Mouse (Mus musculus) stomach, embryonic 15.5 days (tissue): ENCODE measurements around the gene Gm13287. TPM values are rescaled to one million over a fixed set of nuclear protein-coding genes. Genes with fewer than 3 reads are reported as not detected.
"Not testable (repeated sequence)": the region's sequence is repeated elsewhere in the genome, so short reads cannot be mapped to it uniquely, and the experiment has no call there.

ENCODE experiments used
- ATAC-seq: fragments of 200-750 bp; cut with Nextera tagmentation; 2 replicates; pipeline ENCODE4 v1.8.0; 2017; ENCODE audit warnings: low read depth, moderate number of reproducible peaks, moderate TSS enrichment; ENCODE audit not compliant: insufficient read depth, low FRiP score
- H3K27ac ChIP-seq: fragments of 300-500 bp; sonication (generic); 2 replicates; pipeline ENCODE4 v1.5.1; 2015; ENCODE audit warnings: mild to moderate bottlenecking, inconsistent platforms
- H3K27me3 ChIP-seq: fragments of 300-500 bp; sonication (generic); replicated peaks from 2 replicates; pipeline ENCODE4 v1.6.1; 2015; ENCODE audit warnings: inconsistent platforms
- H3K36me3 ChIP-seq: fragments of 300-500 bp; sonication (generic); 2 replicates; pipeline ENCODE4 v1.6.1; 2015; ENCODE audit warnings: inconsistent platforms
- H3K4me1 ChIP-seq: fragments of 300-500 bp; sonication (generic); 2 replicates; pipeline ENCODE4 v1.6.1; 2015; ENCODE audit warnings: inconsistent platforms
- H3K4me2 ChIP-seq: fragments of 300-500 bp; sonication (generic); 2 replicates; pipeline ENCODE4 v1.6.1; 2015; ENCODE audit warnings: mild to moderate bottlenecking, inconsistent platforms
- H3K4me3 ChIP-seq: fragments of 300-500 bp; sonication (generic); replicated peaks from 2 replicates; pipeline ENCODE4 v1.5.1; 2015; ENCODE audit warnings: inconsistent platforms
- H3K9ac ChIP-seq: fragments of 300-500 bp; sonication (generic); 2 replicates; pipeline ENCODE4 v1.6.1; 2015; ENCODE audit warnings: inconsistent platforms
- H3K9me3 ChIP-seq: fragments of 300-500 bp; sonication (generic); 2 replicates; pipeline ENCODE4 v1.6.1; 2016; ENCODE audit warnings: inconsistent platforms
- WGBS: fragments of 180-500 bp; shearing (Covaris S2); methylation state at CpG from one replicate; pipeline ENCODE4 v1.1.7; 2015; 5-methylcytosine and 5-hydroxymethylcytosine counted together
- polyA plus RNA-seq: library from polyadenylated mRNA; unstranded; fragments of >200 nt; fragmentation: Nextera tagmentation; extraction: Ambion mirVana; gene quantifications from 2 replicates; pipeline ENCODE4 v1.2.1, GENCODE M21; 2015

Gene Gm13287
- polyA plus RNA-seq, 1 experiment from 2014 or later, result 0.41 TPM

DNA sequence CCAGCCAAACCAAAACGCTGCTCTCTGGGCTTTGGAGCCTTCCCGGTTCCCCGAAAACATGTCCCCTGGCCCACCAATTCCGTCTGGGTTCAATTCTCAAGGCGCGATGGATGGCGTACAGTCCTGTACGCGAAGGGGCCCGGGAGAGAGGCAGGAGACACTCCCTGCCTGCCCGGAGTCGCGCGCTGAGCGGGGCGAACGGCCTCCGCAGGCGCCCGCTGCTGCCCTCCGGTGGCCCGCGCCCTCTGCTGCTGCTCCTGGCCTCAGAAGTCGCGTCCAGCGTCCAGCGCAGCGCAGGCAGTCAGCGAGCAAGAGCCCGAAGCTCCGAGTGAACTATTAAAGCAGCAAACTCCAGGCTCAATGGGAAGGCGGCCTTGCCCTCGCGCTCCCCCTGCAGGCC lies 2.7 kb downstream of the Gm13287 start:
- 0% methylated on average over 14 of the region's 34 CpGs for WGBS
- H3K27me3 ChIP-seq, H3K36me3 ChIP-seq, H3K9ac ChIP-seq, H3K4me1 ChIP-seq, ATAC-seq, H3K9me3 ChIP-seq, H3K27ac ChIP-seq, H3K4me2 ChIP-seq: not testable (repeated sequence)
- 0 out of 2 replicates have a peak overlapping the region, but pooled peaks have one; percentile 23 for H3K4me3 ChIP-seq

DNA sequence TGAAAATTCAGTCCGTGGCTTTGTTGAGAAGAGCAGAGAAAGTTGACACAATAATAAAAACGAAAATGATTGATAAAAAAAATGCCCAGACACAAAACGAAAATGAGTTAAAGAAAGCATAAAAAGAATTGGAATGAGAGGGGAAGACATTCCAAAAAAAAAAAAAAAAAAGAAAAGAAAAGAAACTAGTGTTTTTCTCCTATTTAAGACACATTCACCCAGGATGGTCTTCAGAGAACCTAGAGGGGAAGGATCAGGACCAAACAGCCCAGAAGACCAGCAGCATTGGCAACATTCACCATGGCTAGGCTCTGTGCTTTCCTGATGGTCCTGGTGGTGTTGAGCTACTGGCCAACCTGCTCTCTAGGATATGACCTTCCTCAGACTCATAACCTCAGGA lies 12.9 kb downstream of the Gm13287 start, which contains the start of gene Ifna7:
Ifna7 (plus strand) TSS at position 301 of the 400 bp plus-strand sequence.
- ATAC-seq, result no peak
- Histone ChIP-seq H3K9me3 (no peaks in the 10 kb centered on the region), H3K4me1 (no peaks in the 10 kb centered on the region), H3K4me3 (no peak within 1 kb of the TSS), H3K4me2 (no peak within 1 kb of the TSS), H3K9ac (no peak within 1 kb of the TSS), H3K36me3 (no peaks in the 10 kb centered on the region), H3K27me3 (no peaks in the 10 kb centered on the region), H3K27ac (no peak within 1 kb of the TSS)
- WGBS, result 55% methylated on average over 3 of the region's 3 CpGs

DNA sequence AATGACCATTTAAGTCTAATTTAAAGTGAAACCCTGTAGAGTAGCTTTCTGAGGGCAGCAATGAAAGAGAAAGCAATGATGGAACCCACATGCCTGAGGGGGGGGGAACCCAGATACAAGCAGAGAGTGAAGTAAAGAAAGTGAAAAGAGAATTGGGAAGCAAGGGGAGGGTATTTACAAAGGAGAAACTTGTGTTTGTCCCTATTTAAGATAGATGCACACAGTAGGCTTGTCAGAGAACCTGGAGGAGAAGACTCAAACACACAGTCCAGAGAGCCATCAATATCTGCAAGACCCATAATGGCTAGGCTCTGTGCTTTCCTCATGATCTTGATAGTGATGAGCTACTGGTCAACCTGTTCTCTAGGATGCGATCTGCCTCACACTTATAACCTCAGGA lies 16.6 kb downstream of the Gm13287 start, which contains the start of gene Ifna11:
Ifna11 (plus strand) TSS at position 301 of the 400 bp plus-strand sequence.
- no peak for ATAC-seq
- WGBS, result 85% methylated on average over 1 of the region's 1 CpGs
- Histone ChIP-seq H3K9ac (no peak within 1 kb of the TSS), H3K27me3 (no peaks in the 10 kb centered on the region), H3K4me2 (no peak within 1 kb of the TSS), H3K4me3 (no peak within 1 kb of the TSS), H3K36me3 (no peaks in the 10 kb centered on the region), H3K4me1 (no peaks in the 10 kb centered on the region), H3K9me3 (no peaks in the 10 kb centered on the region), H3K27ac (no peak within 1 kb of the TSS)

DNA sequence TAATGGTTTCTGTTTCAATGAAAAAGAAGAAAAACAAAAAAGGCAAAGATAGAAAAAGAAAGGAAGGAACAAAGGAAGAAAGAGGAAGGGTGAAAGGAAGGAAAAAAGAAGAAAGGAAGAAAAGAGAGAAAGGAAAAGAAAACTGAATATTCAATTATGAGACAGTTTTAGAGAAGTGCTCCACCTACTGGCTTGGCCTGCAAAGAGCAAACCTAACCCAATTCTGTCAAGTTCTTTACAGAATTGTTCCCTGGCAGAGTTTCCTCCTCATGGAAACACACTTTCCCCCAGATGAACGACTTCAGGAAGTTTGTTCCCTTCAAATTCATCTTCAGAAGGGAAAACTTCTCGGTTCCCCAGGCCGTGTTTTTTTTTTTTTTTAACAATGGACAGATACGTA lies 19.9 kb downstream of the Gm13287 start:
- Histone ChIP-seq H3K4me2 (no peak overlapping the region), H3K27me3 (no peaks in the 10 kb centered on the region), H3K36me3 (no peaks in the 10 kb centered on the region), H3K4me3 (no peak overlapping the region), H3K9me3 (no peaks in the 10 kb centered on the region), H3K9ac (no peak overlapping the region), H3K27ac (no peak overlapping the region), H3K4me1 (no peaks in the 10 kb centered on the region)
- 22% methylated on average over 4 of the region's 4 CpGs for WGBS
- no peak for ATAC-seq

DNA sequence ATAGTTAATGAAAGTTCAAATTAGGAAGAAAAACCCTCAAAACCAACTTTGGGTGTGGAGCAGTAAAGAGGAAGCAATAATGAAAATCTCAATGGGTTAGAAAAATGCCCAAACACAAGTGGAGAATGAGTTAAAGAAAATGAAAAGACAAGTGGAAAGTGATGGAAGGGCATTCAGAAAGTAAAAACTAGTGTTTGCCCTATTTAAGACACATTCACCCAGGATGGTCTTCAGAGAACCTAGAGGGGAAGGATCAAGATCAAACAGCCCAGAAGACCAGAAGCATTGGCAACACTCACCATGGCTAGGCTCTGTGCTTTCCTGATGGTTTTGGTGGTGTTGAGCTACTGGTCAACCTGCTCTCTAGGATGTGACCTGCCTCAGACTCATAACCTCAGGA lies 24.1 kb downstream of the Gm13287 start, which contains the start of gene Ifna6:
Ifna6 (plus strand) TSS at position 301 of the 400 bp plus-strand sequence.
- H3K9ac ChIP-seq, H3K9me3 ChIP-seq, H3K27ac ChIP-seq, H3K27me3 ChIP-seq, H3K4me3 ChIP-seq, H3K36me3 ChIP-seq, ATAC-seq, H3K4me1 ChIP-seq, H3K4me2 ChIP-seq: not testable (repeated sequence)

DNA sequence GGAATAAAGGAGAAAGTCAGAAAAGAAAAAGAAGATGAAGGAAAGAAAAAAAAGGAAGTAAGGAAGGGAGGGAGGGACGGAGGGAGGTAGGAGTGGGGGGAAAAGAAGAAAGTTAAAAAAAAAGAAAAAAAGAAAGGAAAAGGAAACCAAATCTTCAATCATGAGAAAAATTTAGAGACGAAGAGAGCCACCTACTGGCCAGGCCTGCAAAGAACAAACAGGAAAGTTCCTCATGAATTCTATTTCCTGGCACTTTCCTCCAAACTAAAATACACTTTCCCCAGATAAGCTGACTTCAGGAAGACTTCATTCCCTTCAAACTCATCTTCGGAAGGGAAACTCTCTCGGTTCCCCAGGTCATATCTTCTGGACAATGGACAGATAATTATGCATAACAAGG lies 27.5 kb downstream of the Gm13287 start:
- Histone ChIP-seq H3K4me1 (no peaks in the 10 kb centered on the region), H3K36me3 (no peaks in the 10 kb centered on the region), H3K4me2 (no peak overlapping the region), H3K27ac (no peak overlapping the region), H3K9ac (no peak overlapping the region), H3K4me3 (no peak overlapping the region), H3K9me3 (no peaks in the 10 kb centered on the region), H3K27me3 (no peaks in the 10 kb centered on the region)
- WGBS, result 38% methylated on average over 4 of the region's 4 CpGs
- no peak for ATAC-seq

DNA sequence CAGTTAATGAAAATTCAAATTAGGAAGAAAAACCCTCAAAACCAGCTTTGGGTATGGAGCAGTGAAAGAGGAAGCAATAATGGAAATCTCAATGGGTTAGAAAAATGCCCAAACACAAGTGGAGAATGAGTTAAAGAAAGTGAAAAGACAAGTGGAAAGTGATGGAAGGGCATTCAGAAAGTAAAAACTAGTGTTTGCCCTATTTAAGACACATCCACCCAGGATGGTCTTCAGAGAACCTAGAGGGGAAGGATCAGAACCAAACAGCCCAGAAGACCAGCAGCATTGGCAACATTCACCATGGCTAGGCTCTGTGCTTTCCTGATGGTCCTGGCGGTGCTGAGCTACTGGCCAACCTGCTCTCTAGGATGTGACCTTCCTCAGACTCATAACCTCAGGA lies 32.2 kb downstream of the Gm13287 start, which contains the start of gene Ifna5:
Ifna5 (plus strand) TSS at position 301 of the 400 bp plus-strand sequence.
- not testable (repeated sequence) for H3K36me3 ChIP-seq, H3K4me1 ChIP-seq, H3K4me2 ChIP-seq, H3K9me3 ChIP-seq, H3K4me3 ChIP-seq, H3K9ac ChIP-seq, H3K27me3 ChIP-seq, H3K27ac ChIP-seq, ATAC-seq
- WGBS, result 88% methylated on average over 1 of the region's 1 CpGs

DNA sequence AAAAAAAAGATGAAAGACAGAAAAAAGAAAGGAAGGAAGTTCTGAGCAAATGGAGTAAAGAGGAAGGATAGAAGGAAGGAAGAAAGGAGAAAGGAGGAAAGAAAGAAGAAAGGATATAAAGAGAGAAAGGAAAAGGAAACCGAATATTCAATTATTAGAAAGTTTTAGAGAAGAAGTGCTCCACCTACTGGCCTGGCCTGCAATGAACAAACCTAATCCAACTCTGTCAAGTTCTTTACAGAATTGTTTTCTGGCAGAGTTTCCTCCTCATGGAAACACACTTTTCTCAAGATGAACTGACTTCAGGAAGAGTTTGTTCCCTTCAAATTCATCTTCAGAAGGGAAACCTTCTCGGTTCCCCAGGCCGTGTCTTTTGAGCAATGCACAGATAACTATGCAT lies 35.8 kb downstream of the Gm13287 start:
- WGBS, result 45% methylated on average over 3 of the region's 3 CpGs
- H3K4me3 ChIP-seq, result no peak overlapping the region
- no peaks in the 10 kb centered on the region for H3K4me1 ChIP-seq
- H3K27ac ChIP-seq, result no peak overlapping the region
- no peaks in the 10 kb centered on the region for H3K9me3 ChIP-seq
- no peak overlapping the region for H3K4me2 ChIP-seq
- ATAC-seq, result no peak
- no peak overlapping the region for H3K9ac ChIP-seq
- H3K27me3 ChIP-seq, result no peaks in the 10 kb centered on the region
- no peaks in the 10 kb centered on the region for H3K36me3 ChIP-seq

DNA sequence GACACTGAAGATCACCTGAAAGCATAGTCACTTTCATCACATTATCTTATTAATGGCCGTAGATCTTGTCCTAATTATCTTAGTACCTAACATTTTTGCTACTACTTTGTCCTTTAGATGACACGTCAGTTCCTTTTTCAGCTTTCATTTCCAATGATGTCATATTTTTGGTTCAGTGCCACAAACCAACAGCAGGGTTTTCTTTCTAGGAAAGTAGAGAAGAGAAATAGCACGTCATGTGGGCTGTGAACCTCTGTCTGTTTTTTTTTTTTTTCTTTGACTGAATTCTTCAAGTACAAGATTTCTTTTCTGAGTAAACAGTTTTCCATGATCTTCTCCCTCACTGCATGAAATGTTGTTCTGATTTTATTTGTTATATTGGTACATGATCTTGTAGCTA lies 37.0 kb downstream of the Gm13287 start:
- H3K9me3 ChIP-seq, result no peaks in the 10 kb centered on the region
- 62% methylated on average over 3 of the region's 3 CpGs for WGBS
- H3K36me3 ChIP-seq, result no peaks in the 10 kb centered on the region
- H3K27ac ChIP-seq, result no peak overlapping the region
- H3K27me3 ChIP-seq, result no peaks in the 10 kb centered on the region
- H3K4me1 ChIP-seq, result no peaks in the 10 kb centered on the region
- no peak for ATAC-seq
- H3K9ac ChIP-seq, result no peak overlapping the region
- no peak overlapping the region for H3K4me3 ChIP-seq
- H3K4me2 ChIP-seq, result no peak overlapping the region

DNA sequence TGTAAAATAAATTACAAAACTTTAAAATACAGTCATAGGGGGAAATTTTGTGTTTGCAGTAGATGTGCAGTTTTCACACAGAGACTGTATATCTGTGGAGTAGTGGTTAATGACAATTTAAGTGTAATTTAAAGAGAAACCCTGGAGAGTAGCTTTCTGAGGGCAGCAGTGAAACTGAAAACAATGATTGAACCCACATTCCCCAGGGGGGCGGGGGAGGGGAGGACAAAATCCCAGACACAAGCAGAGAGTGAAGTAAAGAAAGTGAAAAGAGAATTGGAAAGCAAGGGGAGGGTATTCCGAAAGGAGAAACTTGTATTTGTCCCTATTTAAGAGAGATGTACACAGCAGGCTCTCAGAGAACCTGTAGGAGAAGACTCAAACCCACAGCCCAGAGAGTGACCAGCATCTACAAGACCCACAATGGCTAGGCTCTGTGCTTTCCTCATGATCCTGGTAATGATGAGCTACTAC lies 38.4 kb downstream of the Gm13287 start, which contains the start of gene Ifna4:
Ifna4 (plus strand) TSS at position 424 of the 474 bp plus-strand sequence.
- H3K4me3 ChIP-seq, result no peak within 1 kb of the TSS
- ATAC-seq, result no peak
- WGBS, result 47% methylated on average over 2 of the region's 2 CpGs
- H3K27ac ChIP-seq, result no peak within 1 kb of the TSS
- no peaks in the 10 kb centered on the region for H3K27me3 ChIP-seq
- H3K9ac ChIP-seq, result no peak within 1 kb of the TSS
- H3K4me2 ChIP-seq, result no peak within 1 kb of the TSS
- no peaks in the 10 kb centered on the region for H3K4me1 ChIP-seq
- H3K9me3 ChIP-seq, result no peaks in the 10 kb centered on the region
- H3K36me3 ChIP-seq, result no peaks in the 10 kb centered on the region

DNA sequence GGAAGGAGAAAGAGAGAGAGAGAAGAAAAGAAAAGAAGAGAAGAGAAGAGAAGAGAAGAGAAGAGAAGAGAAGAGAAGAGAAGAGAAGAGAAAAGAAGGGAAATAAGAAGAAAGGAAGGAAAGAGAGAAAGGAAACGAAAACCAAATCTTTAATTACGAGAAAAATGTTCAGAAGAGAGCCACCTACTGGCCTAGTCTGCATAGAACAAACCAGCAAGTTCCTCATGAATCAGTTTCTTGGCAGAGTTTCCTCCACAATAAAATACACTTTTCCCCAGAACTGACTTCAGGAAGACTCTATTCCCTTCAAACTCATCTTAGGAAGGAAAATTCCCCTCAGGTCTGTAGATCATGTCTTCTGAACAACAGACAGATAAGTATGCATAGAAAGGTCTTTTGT lies 42.3 kb downstream of the Gm13287 start:
- H3K4me3 ChIP-seq, result no peak overlapping the region
- H3K27me3 ChIP-seq, result no peaks in the 10 kb centered on the region
- no peaks in the 10 kb centered on the region for H3K36me3 ChIP-seq
- no peak overlapping the region for H3K9ac ChIP-seq
- no peaks in the 10 kb centered on the region for H3K4me1 ChIP-seq
- no peak for ATAC-seq
- no peak overlapping the region for H3K4me2 ChIP-seq
- no peak overlapping the region for H3K27ac ChIP-seq
- no peaks in the 10 kb centered on the region for H3K9me3 ChIP-seq
- WGBS, result 55% methylated on average over 2 of the region's 2 CpGs

DNA sequence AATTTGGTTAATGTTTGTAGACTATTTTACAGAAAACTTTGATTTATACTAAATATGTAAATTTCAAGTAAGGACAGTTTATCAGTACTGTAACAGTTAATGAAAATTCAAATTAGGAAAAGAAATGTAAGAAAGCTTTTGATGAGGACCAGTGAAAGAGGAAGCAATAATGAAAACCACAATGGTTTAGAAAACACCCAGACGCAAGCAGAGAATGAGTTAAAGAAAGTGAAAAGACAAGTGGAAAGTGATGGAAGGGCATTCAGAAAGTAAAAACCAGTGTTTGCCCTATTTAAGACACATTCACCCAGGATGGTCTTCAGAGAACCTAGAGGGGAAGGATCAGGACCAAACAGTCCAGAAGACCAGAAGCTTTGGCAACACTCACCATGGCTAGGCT lies 46.6 kb downstream of the Gm13287 start, which contains the start of gene Ifna1:
Ifna1 (plus strand) TSS at position 390 of the 400 bp plus-strand sequence.
- Histone ChIP-seq H3K9me3 (no peaks in the 10 kb centered on the region), H3K36me3 (no peaks in the 10 kb centered on the region), H3K27me3 (no peaks in the 10 kb centered on the region), H3K4me2 (no peak within 1 kb of the TSS), H3K4me3 (no peak within 1 kb of the TSS), H3K27ac (no peak within 1 kb of the TSS), H3K9ac (no peak within 1 kb of the TSS), H3K4me1 (no peaks in the 10 kb centered on the region)
- no peak for ATAC-seq
- 86% methylated on average over 1 of the region's 1 CpGs for WGBS
